Comparison of ENCODE assay signal across 8 mouse cellular contexts in the genomic region with DNA sequence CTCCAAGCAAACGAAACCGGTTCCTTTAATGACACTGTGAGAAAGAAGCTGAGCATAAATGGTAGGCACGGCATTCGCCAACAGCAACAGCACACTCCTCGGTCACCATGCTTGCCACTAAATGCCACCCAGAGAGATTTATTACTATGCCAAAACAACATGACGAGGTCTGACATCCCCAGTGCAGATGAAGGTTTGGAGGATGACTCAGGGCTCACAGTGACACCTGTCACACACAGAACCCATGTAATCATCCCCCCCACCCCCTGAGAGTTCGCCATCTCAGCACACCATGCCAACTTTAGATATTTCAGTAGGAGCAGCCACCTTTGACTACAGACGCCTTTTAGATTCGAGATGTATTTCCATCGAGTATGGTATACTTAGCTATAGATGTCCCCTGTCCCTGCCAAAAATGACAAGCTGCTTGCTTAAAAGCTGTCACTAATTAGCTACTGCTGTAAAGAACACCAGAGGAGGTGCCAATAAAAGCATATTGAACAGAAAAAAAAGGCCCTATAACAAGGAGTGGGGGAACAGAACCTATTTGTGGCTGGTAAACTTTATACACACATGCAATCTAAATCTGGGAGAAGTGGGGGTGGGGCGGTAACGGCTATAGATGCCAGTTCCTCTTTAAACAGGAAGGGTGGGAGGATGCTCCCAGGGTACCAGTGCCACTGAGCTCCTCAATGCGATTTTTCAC. TPM values are rescaled to one million over a fixed set of nuclear protein-coding genes. Genes with fewer than 3 reads are reported as not detected.
DNase-seq lines count a peak whose midpoint lies in the region; ATAC-seq and TF ChIP-seq lines count a peak whose summit lies in the region.

No protein-coding gene starts in this region.

- intact Hi-C loops in left cerebral cortex, postnatal 4 days (cut with DNase I), result no loop called here
- intact Hi-C loops in left cerebral cortex, postnatal 36 days (cut with DNase I), result no loop called here

- ATAC-seq in inflammation-experienced regulatory T-cells, adult 6 months, result no peak

- no peak for TF ChIP-seq POLR2A in brain, embryonic 14.5 days (IDR thresholded peaks at IDR 0.05; ENCODE audit: borderline replicate concordance, extremely low read depth, insufficient read depth, insufficient read length, poor library complexity, severe bottlenecking)

- DNase-seq in left cerebral cortex, adult 11 months (ENCODE audit: low spot score), result peak; percentile 47
- DNase-seq in left cerebral cortex, postnatal 4 days, result no peak
- peak; percentile 86 for DNase-seq in brain, embryonic 14.5 days (ENCODE audit: low read depth)
- DNase-seq in left cerebral cortex, postnatal 36 days (ENCODE audit: low spot score in 2 of 2), result peak; percentile 23 to 49
- DNase-seq in right cerebral cortex, postnatal 4 days, result peak; percentile 67
- DNase-seq in gastrocnemius, postnatal 25 days, result no peak
- no peak for DNase-seq in ovary, postnatal 36 days (ENCODE audit: low spot score)

- no peak for TF ChIP-seq CTCF in brain, embryonic 14.5 days (IDR thresholded peaks at IDR 0.05; ENCODE audit: borderline replicate concordance, extremely low read depth, insufficient read depth, insufficient read length)

RNA-seq across cellular contexts. Expression of gene Stat5b, which starts 24.2 kb away (rescaled TPM):
- 10 to 100 TPM in 1 of 2 experiments, 1 to 10 TPM in 1; 9.6 to 11.8 TPM for total RNA-seq in left cerebral cortex, postnatal 4 days (2021)
- polyA plus RNA-seq in brain, embryonic 14.5 days (2012; rRNA removed), result 16.4 and 21.5 TPM in 2 replicates
- total RNA-seq in left cerebral cortex, postnatal 36 days (2021), result 10 to 100 TPM; 22.3 to 23.1 TPM
- 10 to 100 TPM; 25.2 to 40.4 (median 33.7) TPM for polyA plus RNA-seq in inflammation-experienced regulatory T-cells, adult 6 months (2017; shearing (Covaris generic))
- total RNA-seq in gastrocnemius, postnatal 25 days (2021), result 100 to 1,000 TPM in 1 of 2 experiments, 10 to 100 TPM in 1; 93.2 to 126 TPM

RNA-seq across cellular contexts. Expression of gene Stat5a, which starts 32.8 kb away (rescaled TPM):
- 1 to 10 TPM in 1 of 2 experiments, under 1 TPM in 1; 0.98 to 1.2 TPM for total RNA-seq in left cerebral cortex, postnatal 4 days (2021)
- 1.4 and 2.1 TPM in 2 replicates for polyA plus RNA-seq in brain, embryonic 14.5 days (2012; rRNA removed)
- 1 to 10 TPM; 1.3 to 1.4 TPM for total RNA-seq in left cerebral cortex, postnatal 36 days (2021)
- 10 to 100 TPM; 31.2 to 34.1 (median 31.3) TPM for polyA plus RNA-seq in inflammation-experienced regulatory T-cells, adult 6 months (2017; shearing (Covaris generic))
- total RNA-seq in gastrocnemius, postnatal 25 days (2021), result 10 to 100 TPM; 10.9 to 14.8 TPM

RNA-seq across cellular contexts. Expression of gene Ghdc, which starts 55.6 kb away (rescaled TPM):
- 1 to 10 TPM; 5.5 to 7.2 TPM for total RNA-seq in left cerebral cortex, postnatal 4 days (2021)
- polyA plus RNA-seq in brain, embryonic 14.5 days (2012; rRNA removed), result 5.5 and 7.7 TPM in 2 replicates
- total RNA-seq in left cerebral cortex, postnatal 36 days (2021), result 1 to 10 TPM; 6.6 to 8.0 TPM
- polyA plus RNA-seq in inflammation-experienced regulatory T-cells, adult 6 months (2017; shearing (Covaris generic)), result 1 to 10 TPM; 1.7 to 2.6 (median 2.1) TPM
- total RNA-seq in gastrocnemius, postnatal 25 days (2021), result 1 to 10 TPM; 4.8 to 4.9 TPM

Comparison
In these comparisons a context has a peak if more than half of its experiments do, and no peak if none do; other contexts are left out.
1. DNase-seq: peak in left cerebral cortex, adult 11 months (single experiment), brain, embryonic 14.5 days (single experiment), left cerebral cortex, postnatal 36 days (2 of 2) and right cerebral cortex, postnatal 4 days (single experiment); none in left cerebral cortex, postnatal 4 days (single experiment), gastrocnemius, postnatal 25 days (single experiment) and ovary, postnatal 36 days (single experiment).
2. RNA of gene Stat5a, which starts 32.8 kb away (total RNA-seq): 10.9 to 14.8 TPM in gastrocnemius, postnatal 25 days; 1.3 to 1.4 TPM in left cerebral cortex, postnatal 36 days and 0.98 to 1.2 TPM in left cerebral cortex, postnatal 4 days; every median in the first group is over 4 times any median in the second.